Mouse (Mus musculus) brown adipose tissue, adult 24 weeks (tissue): ENCODE measurements around the gene Tmem135. TPM values are rescaled to one million over a fixed set of nuclear protein-coding genes. Genes with fewer than 3 reads are reported as not detected.
A peak's percentile ranks its signal among the peaks of the same experiment; 100 is the strongest.
"Not testable (repeated sequence)": the region's sequence is repeated elsewhere in the genome, so short reads cannot be mapped to it uniquely, and the experiment has no call there.

Experiments used
- H3K27ac ChIP-seq: fragments of 200-500 bp; replicated peaks from 2 replicates; pipeline ENCODE4 v1.5.1; 2012; ENCODE audit warnings: low read depth, mild to moderate bottlenecking, low read length
- H3K4me1 ChIP-seq: fragments of 200-500 bp; 2 replicates; pipeline ENCODE4 v1.6.1; 2012; ENCODE audit warnings: low read length, mixed read lengths; ENCODE audit not compliant: control insufficient read depth, insufficient read depth, insufficient read length
- H3K4me3 ChIP-seq: fragments of 200-500 bp; 2 replicates; pipeline ENCODE4 v1.5.1; 2012; ENCODE audit warnings: low read depth, mild to moderate bottlenecking, low read length, moderate library complexity; ENCODE audit not compliant: insufficient read depth
- polyA plus RNA-seq: library from polyadenylated mRNA; stranded (reverse); fragments of >200 nt; gene quantifications from 2 replicates; pipeline ENCODE4 v1.2.4, GENCODE M21; 2012; ENCODE audit not compliant: missing spikeins, insufficient read depth, insufficient read length

Gene Tmem135
- polyA plus RNA-seq, 1 experiment, result 134 TPM

DNA sequence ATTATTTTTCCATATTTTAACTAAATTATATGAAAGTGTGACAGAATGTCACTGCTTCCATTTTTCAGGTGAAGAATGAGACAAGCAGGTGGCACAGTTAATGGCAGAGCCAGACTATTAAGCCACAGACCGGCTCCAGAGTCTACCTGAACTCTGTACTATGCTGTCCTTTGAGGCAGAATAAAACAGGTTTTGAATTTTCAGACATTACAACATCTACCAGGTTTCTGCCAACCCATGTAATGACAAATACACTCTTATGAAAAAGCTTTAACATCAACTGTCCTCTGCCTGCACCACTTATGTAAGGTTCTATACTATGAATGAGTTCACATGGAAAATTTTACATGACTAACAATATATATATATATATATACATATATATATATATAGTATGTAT lies 100.3 kb downstream of the Tmem135 start:
- peaks cover 12% of the 10 kb centered on the region for H3K4me1 ChIP-seq
- no peak overlapping the region for H3K4me3 ChIP-seq
- H3K27ac ChIP-seq, result no peak overlapping the region

DNA sequence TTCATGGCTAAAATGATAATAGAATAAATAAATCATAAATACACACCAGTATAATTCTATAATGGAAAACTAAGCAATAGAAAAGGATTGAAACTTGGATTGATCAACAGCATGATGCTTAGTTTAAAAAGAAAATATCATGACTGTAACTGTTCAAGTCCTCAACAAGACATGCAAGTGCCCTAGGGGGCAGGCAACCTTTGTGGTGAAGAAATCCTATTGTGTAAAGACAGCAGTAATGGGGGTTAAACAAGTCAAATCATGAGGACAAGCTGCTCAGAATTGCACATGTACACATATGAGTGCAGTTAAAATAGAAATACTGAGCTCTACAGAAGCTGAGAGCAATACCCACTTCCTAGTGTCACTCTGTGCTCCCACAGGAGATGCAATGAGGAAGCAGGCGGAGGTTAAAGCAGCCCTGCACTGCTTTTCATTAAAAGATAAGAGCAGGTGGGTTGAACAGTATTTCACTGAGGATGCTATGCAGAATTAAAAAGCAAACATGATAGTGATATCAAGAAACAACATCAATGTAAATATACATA lies 105.0 kb downstream of the Tmem135 start:
- Histone ChIP-seq H3K4me1 (no peaks in the 10 kb centered on the region), H3K27ac (no peak overlapping the region)

GRCm38 (mm10) chr7:89296941-89297340 lies 107.1 kb downstream of the Tmem135 start:
- Histone ChIP-seq H3K4me3 (no peak overlapping the region), H3K4me1 (no peaks in the 10 kb centered on the region)

More for the DNA sequence above, 105.0 kb downstream of the Tmem135 start:
- H3K4me3 ChIP-seq, result no peak overlapping the region

DNA sequence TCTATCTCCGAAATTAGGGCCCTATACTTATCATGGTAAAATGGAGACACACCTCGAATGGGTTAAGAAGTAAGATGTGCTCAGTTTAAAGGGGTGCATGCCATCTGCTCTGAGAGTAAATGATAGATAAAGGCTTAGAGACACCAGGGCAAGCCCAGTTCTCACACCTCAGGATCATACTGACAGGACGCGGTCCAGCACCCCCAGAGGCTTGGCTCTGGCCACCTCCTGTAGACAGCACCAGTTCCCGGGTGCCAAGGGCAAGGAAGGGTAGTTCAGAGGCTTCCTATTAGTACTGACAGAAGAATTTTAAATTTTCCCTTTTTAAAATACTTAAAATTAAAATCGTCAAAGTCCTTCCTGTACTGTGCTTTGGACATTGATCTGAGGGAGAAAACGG lies 121.4 kb downstream of the Tmem135 start:
- Histone ChIP-seq H3K27ac (no peak overlapping the region), H3K4me3 (no peak overlapping the region), H3K4me1 (no peaks in the 10 kb centered on the region)

More at GRCm38 (mm10) chr7:89296941-89297340, 107.1 kb downstream of the Tmem135 start:
- H3K27ac ChIP-seq, result no peak overlapping the region

DNA sequence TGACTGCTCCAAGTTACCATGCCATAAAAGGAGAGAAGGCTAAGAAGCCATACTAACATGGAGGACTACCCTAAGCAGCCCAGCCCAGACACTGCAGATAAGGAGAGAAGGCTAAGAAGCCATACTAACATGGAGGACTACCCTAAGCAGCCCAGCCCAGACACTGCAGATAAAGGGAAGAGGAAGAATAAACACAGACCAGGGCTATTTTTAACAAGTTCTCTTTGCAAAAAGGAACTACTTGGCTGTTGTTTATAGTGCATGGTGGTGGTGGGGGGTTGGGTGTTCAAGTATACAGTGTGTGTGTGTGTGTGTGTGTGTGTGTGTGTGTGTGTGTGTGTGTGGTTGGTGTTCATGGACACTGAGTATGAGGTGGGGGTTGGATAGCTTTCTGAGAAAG lies 133.6 kb downstream of the Tmem135 start:
- not testable (repeated sequence) for H3K27ac ChIP-seq

GRCm38 (mm10) chr7:89269826-89270225 lies 134.2 kb downstream of the Tmem135 start:
- H3K27ac ChIP-seq, result no peak overlapping the region
- no peak overlapping the region for H3K4me3 ChIP-seq
- peaks cover 8% of the 10 kb centered on the region for H3K4me1 ChIP-seq

More for the DNA sequence above, 133.6 kb downstream of the Tmem135 start:
- H3K4me3 ChIP-seq, H3K4me1 ChIP-seq: not testable (repeated sequence)

GRCm38 (mm10) chr7:89267542-89267941 lies 136.5 kb downstream of the Tmem135 start:
- no peak overlapping the region for H3K4me3 ChIP-seq
- no peak overlapping the region; the same call in 1 of the 2 replicates for H3K27ac ChIP-seq
- H3K4me1 ChIP-seq, result peaks cover 8% of the 10 kb centered on the region

DNA sequence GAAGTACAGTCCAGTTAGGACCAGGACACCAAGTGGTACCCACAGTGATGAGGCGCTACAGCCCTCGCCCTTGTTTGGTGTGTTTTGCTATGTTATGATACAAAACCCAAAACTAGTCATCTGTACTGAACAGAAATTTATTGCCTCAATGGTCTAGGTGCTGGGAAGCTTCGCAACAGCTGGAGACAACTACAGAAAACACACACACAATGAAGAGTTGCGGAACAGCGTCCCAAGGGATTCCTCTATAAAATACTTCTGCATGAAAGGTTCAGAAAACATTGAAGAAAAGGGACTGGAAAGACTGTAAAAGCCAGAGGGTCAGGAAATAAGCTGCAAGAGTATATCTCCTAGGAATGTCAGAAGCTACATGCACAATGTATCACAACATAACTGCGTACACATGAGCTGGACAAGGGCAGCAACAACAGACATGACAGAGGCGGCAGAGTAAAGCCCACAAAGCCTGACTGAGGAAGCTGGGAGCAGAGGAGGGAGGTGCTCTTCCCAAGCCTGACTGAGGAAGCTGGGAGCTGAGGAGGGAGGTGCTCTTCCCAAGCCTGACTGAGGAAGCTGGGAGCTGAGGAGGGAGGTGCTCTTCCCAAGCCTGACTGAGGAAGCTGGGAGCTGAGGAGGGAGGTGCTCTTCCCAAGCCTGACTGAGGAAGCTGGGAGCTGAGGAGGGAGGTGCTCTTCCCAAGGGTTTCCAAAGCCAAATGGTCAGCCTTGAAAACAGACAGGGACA lies 137.8 kb downstream of the Tmem135 start:
- H3K4me1 ChIP-seq, result peaks cover 8% of the 10 kb centered on the region
- H3K27ac ChIP-seq, result peak overlapping the region; percentile 58
- H3K4me3 ChIP-seq, result no peak overlapping the region

GRCm38 (mm10) chr7:89260966-89261365 lies 143.1 kb downstream of the Tmem135 start:
- no peaks in the 10 kb centered on the region; the same call in none of the 2 replicates for H3K4me1 ChIP-seq
- no peak overlapping the region for H3K4me3 ChIP-seq
- H3K27ac ChIP-seq, result no peak overlapping the region

GRCm38 (mm10) chr7:89258832-89259231 lies 145.2 kb downstream of the Tmem135 start:
- no peak overlapping the region for H3K27ac ChIP-seq
- no peaks in the 10 kb centered on the region; the same call in 1 of the 2 replicates for H3K4me1 ChIP-seq
- no peak overlapping the region for H3K4me3 ChIP-seq

- Histone ChIP-seq H3K27ac (peak overlapping the region; percentile 43), H3K4me1 (no peaks in the 10 kb centered on the region; the same call in 1 of the 2 replicates), H3K4me3 (no peak overlapping the region)
These were observed 146.0 kb downstream of the Tmem135 start for GRCm38 (mm10) chr7:89257871-89258502.

DNA sequence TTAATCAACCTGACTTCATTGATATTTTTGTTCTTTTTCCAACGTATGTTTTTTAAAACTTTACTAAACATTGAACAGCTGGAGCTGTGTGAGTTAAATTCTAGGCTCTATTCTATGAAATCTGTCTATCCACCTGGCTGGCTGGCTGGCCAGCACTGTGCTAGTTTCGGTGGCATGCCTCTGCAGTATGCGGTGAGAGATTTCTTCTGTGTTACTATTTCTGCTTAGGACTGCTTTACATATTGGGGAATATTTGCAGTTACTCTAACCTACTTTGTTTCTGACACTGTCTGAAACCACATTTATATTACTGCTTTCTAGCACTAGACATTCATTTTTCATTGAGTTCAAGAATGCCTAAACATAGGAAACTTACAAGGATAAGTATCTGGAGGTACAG lies 150.2 kb downstream of the Tmem135 start:
- H3K27ac ChIP-seq, result no peak overlapping the region
- no peak overlapping the region for H3K4me3 ChIP-seq
- no peaks in the 10 kb centered on the region for H3K4me1 ChIP-seq

DNA sequence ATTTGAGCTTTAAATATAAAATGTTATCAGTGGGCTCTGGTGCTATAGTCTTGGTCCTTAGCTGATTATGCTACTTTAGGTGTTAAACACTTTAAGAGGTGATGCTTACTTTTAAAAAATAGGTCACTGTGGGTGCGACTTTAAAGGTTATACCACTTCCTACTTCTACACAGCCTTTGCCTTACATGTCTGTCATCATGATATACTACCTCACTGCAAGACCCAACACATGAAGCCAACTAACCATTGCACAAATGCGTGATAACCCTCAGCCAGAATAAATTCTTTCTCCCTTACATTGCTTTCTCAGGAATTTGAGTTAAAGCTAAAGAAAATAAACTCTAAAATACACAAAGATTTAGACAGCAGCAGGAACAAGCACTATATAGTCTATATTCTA lies 150.7 kb downstream of the Tmem135 start:
- Histone ChIP-seq H3K27ac (no peak overlapping the region), H3K4me1 (no peaks in the 10 kb centered on the region), H3K4me3 (no peak overlapping the region)

DNA sequence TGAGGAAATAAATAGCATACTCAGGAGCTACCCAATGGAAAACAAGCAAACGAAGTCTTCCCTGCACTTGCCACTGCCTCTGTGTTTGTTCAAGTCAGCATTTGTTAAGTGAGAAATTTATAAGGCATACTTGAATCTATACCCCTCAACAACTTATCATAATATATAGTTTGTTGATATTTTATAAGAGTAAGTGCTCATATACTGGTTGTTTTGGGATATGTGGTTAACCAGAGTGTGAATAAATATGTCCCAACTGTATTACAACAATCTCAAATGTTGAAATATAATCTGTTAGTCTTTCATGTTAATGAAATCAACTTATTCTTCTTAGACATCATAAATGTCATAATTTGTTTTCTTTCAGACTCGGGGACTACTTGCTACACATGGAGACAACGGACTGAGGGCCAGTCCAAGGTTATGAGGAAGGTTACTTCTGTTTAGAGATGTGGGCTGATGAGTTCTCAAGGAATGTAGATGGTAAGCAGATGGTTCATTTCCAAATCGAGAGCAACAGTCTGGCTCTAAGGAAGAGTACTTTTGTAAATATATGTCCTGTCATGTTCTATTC lies 152.1 kb downstream of the Tmem135 start:
- Histone ChIP-seq H3K4me3 (no peak overlapping the region), H3K27ac (no peak overlapping the region), H3K4me1 (0 out of 2 replicates have a peak, but pooled peaks cover 2% of the 10 kb centered on the region)

GRCm38 (mm10) chr7:89248135-89248850 lies 155.7 kb downstream of the Tmem135 start:
- Histone ChIP-seq H3K4me1 (0 out of 2 replicates have a peak, but pooled peaks cover 3% of the 10 kb centered on the region), H3K27ac (no peak overlapping the region), H3K4me3 (no peak overlapping the region)
